Mouse (Mus musculus): ENCODE data around the gene Ppp2r5e.
"Not testable (repeated sequence)": the region's sequence is repeated elsewhere in the genome, so short reads cannot be mapped to it uniquely, and the experiment has no call there.

The Ppp2r5e gene

DNA sequence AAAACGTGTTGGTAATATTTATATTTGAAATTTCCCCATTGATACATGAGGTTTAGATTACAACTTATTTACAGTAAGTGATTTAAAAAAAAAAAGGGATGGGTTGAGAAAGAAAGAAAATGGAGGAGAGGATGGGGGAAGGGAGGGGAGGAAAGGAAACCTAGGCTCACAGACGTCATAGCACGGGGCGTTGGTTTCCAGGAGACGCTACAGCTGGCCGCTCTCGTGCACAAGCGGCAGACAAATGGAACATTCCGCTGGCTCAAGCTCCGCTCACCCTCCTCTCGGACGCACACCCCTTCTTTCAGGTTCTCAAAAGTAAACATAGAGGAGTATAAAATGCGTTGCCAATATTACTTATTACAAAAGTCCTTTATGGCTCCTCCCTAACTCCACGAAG is 146.0 kb downstream of the Ppp2r5e start:
- no peak for DNase-seq (ENCODE audit: extremely low spot score, low read depth, low spot score)

DNA sequence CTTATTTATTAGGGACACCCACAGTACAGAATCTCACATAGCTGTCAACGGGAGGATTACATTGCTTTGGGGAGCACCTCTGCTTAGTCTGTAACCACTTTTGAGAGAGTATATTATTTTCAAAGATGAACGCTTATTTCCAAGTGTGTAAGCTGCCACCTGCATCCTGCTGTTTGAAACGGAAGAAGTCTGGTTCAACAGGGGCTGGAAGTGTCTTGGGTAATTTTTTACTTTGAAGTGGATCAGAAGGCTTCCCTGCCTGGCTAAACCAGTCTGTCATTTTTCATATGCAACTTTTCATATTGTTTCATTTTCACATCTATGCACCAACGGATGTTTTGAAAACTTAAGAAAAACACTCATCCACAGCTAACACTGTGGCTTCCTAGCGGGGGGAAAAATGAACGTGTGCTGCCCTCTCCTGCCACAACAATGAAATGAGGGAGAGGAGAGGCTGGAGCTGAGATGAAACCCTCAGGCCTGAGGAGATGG is 146.5 kb downstream of the Ppp2r5e start:
- DNase-seq (ENCODE audit: extremely low spot score, low read depth, low spot score): no peak

DNA sequence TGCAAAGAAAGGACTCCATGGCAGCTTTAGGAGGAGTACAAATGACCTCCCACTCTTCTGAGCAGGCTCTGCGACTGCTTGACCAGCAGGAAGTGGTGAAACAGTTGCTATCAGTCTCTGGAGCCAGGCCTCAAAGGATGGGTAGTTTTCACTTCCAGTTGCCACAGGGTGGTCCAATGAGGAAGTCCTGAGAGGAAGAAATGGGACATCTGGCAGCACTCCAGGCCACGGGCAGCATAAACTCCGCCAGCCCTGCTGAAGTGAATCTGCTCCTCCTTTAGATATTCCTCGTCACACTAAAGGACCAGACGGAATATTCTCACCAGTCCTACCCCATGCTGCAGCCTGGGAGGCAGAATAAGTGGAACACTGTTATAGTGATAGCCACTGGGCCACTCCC is 147.1 kb downstream of the Ppp2r5e start:
- DNase-seq (ENCODE audit: extremely low spot score, low read depth, low spot score): no peak

DNA sequence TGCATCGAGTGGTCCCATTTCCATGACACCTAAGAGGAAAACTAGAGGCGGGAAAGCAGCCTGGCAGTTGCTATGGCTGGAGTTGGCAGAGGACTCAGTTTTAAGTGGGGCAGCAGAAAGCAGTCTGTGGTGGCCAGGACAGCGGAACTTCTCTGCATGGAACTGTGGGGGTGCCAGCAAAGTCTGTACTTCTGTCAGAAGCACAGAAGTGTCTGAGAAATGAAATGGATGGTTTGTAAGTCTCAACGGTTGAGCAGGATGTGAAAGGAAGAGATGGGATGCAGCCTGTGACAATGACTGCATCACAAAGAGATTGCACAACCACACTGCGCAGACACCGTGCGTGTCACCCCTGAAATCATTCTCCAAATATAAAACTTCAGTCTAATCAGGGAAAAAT is 149.8 kb downstream of the Ppp2r5e start:
- no peak for DNase-seq (ENCODE audit: extremely low spot score, low read depth, low spot score)

DNA sequence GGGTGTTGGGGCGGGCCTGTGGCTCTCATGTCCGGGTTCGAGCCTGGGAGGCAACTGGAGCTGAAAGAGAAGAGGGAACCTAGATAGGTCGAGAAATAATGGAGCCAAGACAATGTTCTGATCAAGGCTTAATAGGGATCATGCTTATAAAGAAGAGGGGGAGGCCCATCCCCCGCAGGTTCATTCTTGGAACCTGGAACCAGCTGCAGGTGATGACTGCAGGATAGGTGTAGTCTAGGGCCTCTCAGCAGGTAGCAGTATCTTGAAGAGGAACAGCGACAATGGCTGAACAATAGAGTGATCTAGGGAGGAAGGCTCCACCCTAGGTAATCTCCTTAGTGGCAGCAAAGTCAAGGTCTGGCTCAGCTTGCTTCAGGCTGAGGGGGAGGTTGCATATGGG is 163.6 kb downstream of the Ppp2r5e start:
- DNase-seq (ENCODE audit: extremely low spot score, low read depth, low spot score): not testable (repeated sequence)

DNA sequence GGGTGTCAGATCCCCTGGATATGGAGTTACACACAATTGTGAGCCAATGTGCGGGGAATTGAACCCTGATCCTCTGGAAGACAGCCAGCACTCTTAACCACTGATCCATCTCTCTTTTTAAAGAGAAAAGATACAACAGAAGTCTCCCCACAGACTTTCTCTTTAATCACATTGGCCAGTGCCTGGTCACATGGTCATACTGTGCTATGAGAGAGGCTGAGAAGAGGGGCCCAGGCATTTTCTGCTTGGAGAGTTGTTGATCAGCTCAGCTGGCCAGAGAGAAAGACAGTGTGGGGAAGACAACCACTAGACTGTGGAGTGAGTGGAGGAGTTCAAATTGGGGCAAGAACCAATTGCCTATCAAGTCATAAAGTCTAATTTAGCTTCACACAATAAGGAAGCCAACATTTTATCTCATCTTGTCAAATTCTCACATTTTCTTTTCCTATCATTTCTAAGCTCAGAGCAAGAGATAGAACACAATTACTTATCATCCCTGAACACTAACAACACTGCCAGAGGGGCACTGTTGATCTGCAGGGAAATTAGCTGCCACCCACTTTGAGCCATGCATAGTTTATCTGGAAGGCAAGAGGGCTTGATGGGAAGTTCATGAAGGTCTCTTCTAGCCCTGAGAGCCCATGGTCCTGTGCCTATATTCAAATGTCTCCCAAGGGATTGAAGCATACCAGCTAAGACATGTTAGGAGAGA is 166.2 kb downstream of the Ppp2r5e start:
- no peak for DNase-seq (ENCODE audit: extremely low spot score, low read depth, low spot score)

DNA sequence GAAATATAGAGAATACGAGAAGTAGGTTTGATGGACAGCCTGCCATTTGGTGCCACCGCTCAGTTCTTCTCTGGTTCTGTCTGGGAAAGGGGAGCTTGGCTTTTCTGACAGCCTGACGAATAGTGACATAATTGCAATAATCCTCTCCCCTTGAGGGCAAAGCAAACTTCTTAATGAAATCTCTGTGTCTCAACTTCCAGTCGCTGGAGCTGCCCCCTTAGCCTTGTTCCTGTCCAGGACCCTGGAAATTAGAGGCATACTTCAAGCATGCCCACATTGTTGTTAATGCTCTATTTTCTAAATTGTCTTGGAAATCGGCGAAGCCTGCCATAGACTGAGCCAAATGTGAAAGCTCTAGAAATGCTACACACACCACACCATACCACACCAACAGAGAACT is 167.3 kb downstream of the Ppp2r5e start:
- no peak for DNase-seq (ENCODE audit: extremely low spot score, low read depth, low spot score)

DNA sequence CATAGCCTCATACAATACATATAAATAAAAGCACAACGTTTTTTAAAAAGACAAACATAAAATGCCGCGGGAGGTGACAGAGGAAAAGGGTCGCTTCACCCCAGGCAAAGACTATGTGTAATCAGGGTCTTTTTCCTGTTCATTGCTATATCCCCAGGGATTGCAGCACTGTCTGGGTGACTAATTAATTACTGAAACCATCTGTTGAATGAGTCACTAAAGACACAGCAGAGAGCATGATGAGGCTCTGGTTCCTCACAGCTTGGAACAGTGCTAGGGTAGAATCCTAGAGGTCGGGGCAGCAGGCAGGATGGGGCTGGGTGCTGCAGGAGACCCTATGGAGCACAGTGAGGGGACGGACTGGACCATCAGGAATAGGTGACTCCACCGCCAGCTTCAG is 170.2 kb downstream of the Ppp2r5e start:
- DNase-seq (ENCODE audit: extremely low spot score, low read depth, low spot score): no peak

DNA sequence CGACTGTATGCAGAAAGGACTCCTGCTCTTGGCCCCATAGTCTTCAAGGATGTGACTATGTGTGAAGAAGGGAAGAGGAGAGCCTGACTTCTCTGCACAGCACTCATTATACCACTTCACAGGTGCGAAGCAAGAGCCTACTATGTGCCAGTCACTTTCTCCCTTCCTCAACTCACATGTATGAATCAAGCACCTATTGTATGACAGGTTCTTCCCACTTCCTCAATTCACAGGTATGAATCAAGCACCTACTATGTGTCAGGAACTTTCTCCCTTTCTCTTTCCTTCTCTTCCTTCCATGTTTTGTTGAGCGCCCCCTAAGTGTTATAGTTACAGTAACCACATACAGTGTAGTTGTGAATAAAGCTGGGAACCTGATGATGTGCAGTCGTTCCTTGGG is 171.2 kb downstream of the Ppp2r5e start:
- DNase-seq (ENCODE audit: extremely low spot score, low read depth, low spot score): no peak

DNA sequence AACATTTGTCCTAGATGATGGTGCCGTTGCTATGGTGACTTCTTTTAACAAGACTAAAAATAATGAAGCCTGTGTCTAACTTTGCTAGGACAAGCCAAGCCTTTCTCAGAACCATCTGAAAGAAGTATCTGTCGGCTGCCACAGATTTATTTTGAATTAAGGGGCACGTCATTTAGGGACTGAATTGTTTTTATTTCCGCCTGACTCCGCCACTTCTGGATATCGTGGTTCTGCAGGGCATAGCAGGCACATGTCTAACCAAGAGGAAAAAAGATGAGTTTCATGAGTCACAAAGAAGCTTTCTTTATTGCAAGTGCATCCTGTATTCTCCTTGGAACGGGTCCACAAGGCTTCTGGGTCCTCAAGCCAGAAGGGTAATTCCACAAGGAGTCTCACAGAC is 171.7 kb downstream of the Ppp2r5e start:
- no peak for DNase-seq (ENCODE audit: extremely low spot score, low read depth, low spot score)

DNA sequence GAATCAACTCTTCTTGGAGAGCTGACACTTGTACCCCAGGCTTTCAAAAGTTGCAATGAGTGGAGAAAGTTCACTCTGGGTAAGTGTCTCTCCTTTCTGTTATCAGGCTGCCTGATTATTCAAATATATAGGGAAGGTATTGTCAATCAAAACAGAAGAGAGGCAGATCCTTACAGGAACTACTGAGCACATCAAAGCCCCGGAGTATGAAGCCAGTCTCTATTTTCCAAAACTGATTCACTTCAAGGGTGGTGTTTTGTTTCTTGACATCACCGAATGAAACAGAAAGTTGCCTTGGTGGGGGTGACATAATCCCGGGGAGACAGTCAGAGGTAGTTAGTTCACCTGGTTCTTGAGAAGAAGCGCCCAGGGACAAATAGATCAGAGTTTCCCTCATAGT is 179.4 kb downstream of the Ppp2r5e start, which contains the start of gene Gphb5:
TSS of gene Gphb5 (minus strand) at position 101 of the 400 bp plus-strand sequence.
- DNase-seq (ENCODE audit: extremely low spot score, low read depth, low spot score): no peak

DNA sequence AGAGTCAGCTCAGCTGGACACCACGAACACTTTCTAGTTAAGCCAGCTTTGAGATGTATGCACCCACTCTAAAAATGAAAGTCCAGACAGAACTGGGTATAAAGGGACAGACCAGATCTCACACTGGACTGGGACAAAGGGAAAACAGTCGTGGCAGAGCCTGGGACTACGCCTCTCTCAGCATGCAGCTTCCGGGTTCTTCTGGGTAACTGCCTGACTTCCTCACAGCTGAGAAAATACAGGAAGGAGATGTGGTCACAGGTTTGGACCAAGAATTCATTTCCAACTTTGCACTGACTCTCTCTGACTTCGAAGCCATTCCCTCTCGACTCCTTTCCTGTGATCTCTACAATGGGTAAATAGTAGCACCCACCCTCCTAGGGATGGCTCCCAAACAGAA is 181.1 kb downstream of the Ppp2r5e start:
- no peak for DNase-seq (ENCODE audit: extremely low spot score, low read depth, low spot score)

DNA sequence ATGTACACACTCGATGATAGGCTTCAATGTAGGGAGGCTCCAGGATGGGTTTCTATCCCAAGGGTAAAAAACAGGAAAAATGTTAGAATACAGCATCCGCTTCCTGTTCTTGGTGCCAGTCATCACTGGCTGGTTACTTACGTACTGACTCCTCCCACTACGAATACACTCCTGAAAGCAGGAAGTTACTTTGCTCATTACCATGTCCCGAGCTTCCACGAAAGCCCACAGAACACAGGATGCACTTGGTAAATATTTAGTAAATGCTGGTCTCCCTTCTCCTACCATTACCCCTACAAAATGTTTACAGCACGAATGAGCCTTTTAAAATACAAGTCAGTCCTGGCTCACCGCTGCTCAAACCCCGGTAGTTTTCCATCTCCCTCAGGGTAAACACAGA is 183.1 kb downstream of the Ppp2r5e start:
- no peak for DNase-seq (ENCODE audit: extremely low spot score, low read depth, low spot score)

Data from hindlimb bud, embryonic 11.5 days (tissue).